Mouse (Mus musculus) kidney, adult 2 months (tissue): ENCODE results near the gene Ccpg1os.

Experiments used
- CTCF ChIP-seq: fragments of 200-500 bp; conservative IDR thresholded peaks from 2 replicates; pipeline ENCODE4 v1.5.1; 2011; ENCODE audit warnings: low read depth, mild to moderate bottlenecking, control low read depth, low read length, moderate library complexity, mixed read lengths; ENCODE audit not compliant: insufficient read depth, insufficient read length
- POLR2A ChIP-seq: fragments of 200-500 bp; IDR thresholded peaks from one replicate; pipeline ENCODE4 v1.6.1; 2011; ENCODE audit warnings: low read depth, low read length, control low read depth

- TF ChIP-seq CTCF (no peak), POLR2A (no peak)
Observed at GRCm38 (mm10) chr9:73004076-73004475, 18.9 kb upstream of the Ccpg1os start.
